Mouse (Mus musculus) layer of hippocampus, postnatal 36 days (tissue): Measurements from ENCODE around the gene Cpsf3. TPM values are rescaled to one million over a fixed set of nuclear protein-coding genes. Genes with fewer than 3 reads are reported as not detected.

Experiments
- DNase-seq, 2 experiments: peaks; one replicate each; pipeline ENCODE4 v3.0.0; 2022
- total RNA-seq, 2 experiments: library from RNA; stranded (reverse); gene quantifications; 2 replicates each; pipeline ENCODE4 v1.2.3; 2021

Cpsf3 gene
- total RNA-seq, 2 experiments from 2014 or later = 50.8 to 57.0 TPM

GRCm38 (mm10) chr12:21333766-21334165 is 48.6 kb downstream of the Cpsf3 start:
- DNase-seq = no peak

GRCm38 (mm10) chr12:21335869-21336268 is 50.7 kb downstream of the Cpsf3 start:
- DNase-seq = peak; percentile 68 to 79

- no peak for DNase-seq
Measured at GRCm38 (mm10) chr12:21337171-21337570, 52.0 kb downstream of the Cpsf3 start.

DNA sequence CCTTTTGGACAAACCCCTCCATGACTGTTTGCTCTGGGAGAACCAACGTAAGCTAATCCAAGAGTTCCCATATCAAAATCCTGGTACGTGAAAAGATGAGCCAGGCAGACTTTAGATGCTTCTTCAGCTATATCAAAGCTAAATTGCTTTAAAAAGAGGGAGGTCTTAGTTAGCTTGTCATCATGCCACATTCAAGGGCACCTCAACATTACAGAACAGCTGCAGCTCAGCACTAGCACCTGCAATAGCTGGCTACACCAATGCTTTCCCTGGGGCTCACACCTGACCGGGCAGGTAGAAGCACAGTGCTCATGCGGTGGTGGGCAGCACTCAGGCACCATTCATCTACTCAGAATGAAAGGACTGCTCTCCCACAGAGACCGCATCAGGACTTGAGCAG is 55.5 kb downstream of the Cpsf3 start:
- no peak for DNase-seq

GRCm38 (mm10) chr12:21346972-21347371 is 61.8 kb downstream of the Cpsf3 start:
- DNase-seq = no peak

GRCm38 (mm10) chr12:21350113-21350876 is 65.1 kb downstream of the Cpsf3 start:
- DNase-seq = no peak

GRCm38 (mm10) chr12:21353681-21354080 is 68.5 kb downstream of the Cpsf3 start:
- no peak for DNase-seq

DNA sequence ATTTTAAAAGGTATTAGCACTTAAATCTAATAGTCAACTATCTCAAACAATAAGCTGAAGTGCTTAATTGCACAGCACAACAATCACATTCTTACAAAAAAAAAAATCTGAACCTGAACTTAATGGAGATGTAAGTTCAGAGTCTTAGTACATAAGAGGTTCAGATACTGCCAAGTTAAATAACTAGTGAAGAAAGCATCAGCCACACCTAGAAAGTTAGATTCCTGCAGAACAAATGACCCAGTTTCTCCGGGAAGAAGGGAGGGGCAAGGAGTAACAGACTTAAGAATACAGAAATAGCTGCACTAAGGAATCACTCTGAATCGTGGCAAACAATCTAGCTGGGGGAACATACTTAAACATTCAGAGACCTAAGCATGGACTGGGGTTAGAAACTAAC is 77.5 kb downstream of the Cpsf3 start:
- DNase-seq = no peak

- no peak for DNase-seq
Measured at GRCm38 (mm10) chr12:21363195-21363594, 78.0 kb downstream of the Cpsf3 start.

Other genes with a start within 250 kb of the Cpsf3 start
- 10 to 100 TPM; 43.5 to 45.3 TPM for gene Itgb1bp1, start 893 bp downstream of the Cpsf3 start, total RNA-seq
- 10 to 100 TPM; 14.5 to 15.3 TPM for gene Iah1, start 31.0 kb downstream of the Cpsf3 start, total RNA-seq
- gene Adam17, start 88.2 kb downstream of the Cpsf3 start, total RNA-seq = 10 to 100 TPM; 16.4 to 20.5 TPM
- 100 to 1,000 TPM; 457 to 503 TPM for gene Ywhaq, start 132.2 kb downstream of the Cpsf3 start, total RNA-seq